Mouse (Mus musculus): ENCODE measurements around the gene Pi4ka. TPM values are rescaled to one million over a fixed set of nuclear protein-coding genes. Genes with fewer than 3 reads are reported as not detected.

Gene Pi4ka
- 37.3 and 49.3 TPM in 2 replicates for total RNA-seq (2023)

GRCm38 (mm10) chr16:17405736-17406443 lies at the start of gene Pi4ka, which contains the start of gene Snap29:
TSS of gene Pi4ka (minus strand) at chr16:17406314.
TSS of gene Snap29 (plus strand) at chr16:17405986.

GRCm38 (mm10) chr16:17451541-17452372 lies 45.6 kb upstream of the Pi4ka start, which contains the start of gene Crkl:
TSS of gene Crkl (plus strand) at chr16:17451987.

GRCm38 (mm10) chr16:17331116-17331515 lies 75.0 kb downstream of the Pi4ka start, which contains the start of gene Serpind1:
TSS of gene Serpind1 (plus strand) at chr16:17331371.

GRCm38 (mm10) chr16:17275721-17276120 lies 130.4 kb downstream of the Pi4ka start, which contains the start of gene Tmem191c:
TSS of gene Tmem191c (plus strand) at chr16:17276077.

GRCm38 (mm10) chr16:17232794-17233701 lies 173.1 kb downstream of the Pi4ka start, which contains the start of gene Hic2:
TSS of gene Hic2 (plus strand) at chr16:17233572.

Other genes with a start within 250 kb of the Pi4ka start
- 141 and 143 TPM in 2 replicates for gene Ube2l3, start 203.7 kb downstream of the Pi4ka start, total RNA-seq (2023)
- 0.41 TPM in 1 of 2 replicates, not detected in the other for gene Rimbp3, start 197.7 kb downstream of the Pi4ka start, total RNA-seq (2023)
- gene Hic2, start 172.7 kb downstream of the Pi4ka start, total RNA-seq (2023) = 1.9 and 3.3 TPM in 2 replicates
- gene Tmem191c, start 130.2 kb downstream of the Pi4ka start, total RNA-seq (2023) = 2.8 and 2.9 TPM in 2 replicates
- not detected in 2 replicates for gene Serpind1, start 74.9 kb downstream of the Pi4ka start, total RNA-seq (2023)
- gene Snap29, start 328 bp downstream of the Pi4ka start, total RNA-seq (2023) = 16.2 and 17.0 TPM in 2 replicates
- 45.7 and 53.5 TPM in 2 replicates for gene Crkl, start 45.7 kb upstream of the Pi4ka start, total RNA-seq (2023)
- not detected in 2 replicates for gene Aifm3, start 83.3 kb upstream of the Pi4ka start, total RNA-seq (2023)
- gene Lztr1, start 102.4 kb upstream of the Pi4ka start, total RNA-seq (2023) = 20.2 and 22.6 TPM in 2 replicates
- 13.3 and 19.2 TPM in 2 replicates for gene Thap7, start 124.8 kb upstream of the Pi4ka start, total RNA-seq (2023)
- not detected in 2 replicates for gene Lrrc74b, start 154.9 kb upstream of the Pi4ka start, total RNA-seq (2023)
- not detected in 2 replicates for gene P2rx6, start 155.6 kb upstream of the Pi4ka start, total RNA-seq (2023)
- gene Slc7a4, start 176.9 kb upstream of the Pi4ka start, total RNA-seq (2023) = 0.28 TPM in 1 of 2 replicates, not detected in the other
- gene Smpd4, start 213.0 kb upstream of the Pi4ka start, total RNA-seq (2023) = 28.0 and 32.6 TPM in 2 replicates
- not detected in 2 replicates for gene Ccdc74a, start 240.2 kb upstream of the Pi4ka start, total RNA-seq (2023)

Data from neutrophil, adult 65 days (primary cell).